Mouse (Mus musculus) liver, postnatal 0 days (tissue): Measurements from ENCODE around the gene Cyb5r2. TPM values are rescaled to one million over a fixed set of nuclear protein-coding genes. Genes with fewer than 3 reads are reported as not detected.

ENCODE experiments used
- ATAC-seq: fragments of 200-750 bp; cut with Nextera tagmentation; 2 replicates; pipeline ENCODE4 v1.8.0; 2017; ENCODE audit warnings: mild to moderate bottlenecking, moderate library complexity
- DNase-seq: peaks from one replicate; pipeline ENCODE4 v3.0.0-alpha.2; 2016
- H3K27ac ChIP-seq: fragments of 300-500 bp; sonication (generic); 2 replicates; pipeline ENCODE4 v1.5.1; 2014; ENCODE audit warnings: antibody characterized with exemption, moderate library complexity, mild to moderate bottlenecking, low read depth
- H3K27me3 ChIP-seq: fragments of 300-500 bp; sonication (generic); 2 replicates; pipeline ENCODE4 v1.6.1; 2014; ENCODE audit warnings: low read length, control low read depth, mixed read lengths; ENCODE audit not compliant: insufficient read depth
- H3K36me3 ChIP-seq: fragments of 300-500 bp; sonication (generic); replicated peaks from 2 replicates; pipeline ENCODE4 v1.6.1; 2014; ENCODE audit warnings: mild to moderate bottlenecking, control low read depth, low read length, moderate library complexity, mixed read lengths; ENCODE audit not compliant: insufficient read depth
- H3K4me1 ChIP-seq: fragments of 300-500 bp; sonication (generic); 2 replicates; pipeline ENCODE4 v1.6.1; 2014; ENCODE audit warnings: antibody characterized with exemption, mild to moderate bottlenecking, control low read depth; ENCODE audit not compliant: insufficient read depth
- H3K4me2 ChIP-seq: fragments of 300-500 bp; sonication (generic); 2 replicates; pipeline ENCODE4 v1.6.1; 2014; ENCODE audit warnings: low read depth, mild to moderate bottlenecking, low read length, moderate library complexity, mixed read lengths
- H3K4me3 ChIP-seq: fragments of 300-500 bp; sonication (generic); 2 replicates; pipeline ENCODE4 v1.5.1; 2014; ENCODE audit warnings: low read depth, low read length
- H3K9ac ChIP-seq: fragments of 300-500 bp; sonication (generic); replicated peaks from 2 replicates; pipeline ENCODE4 v1.6.1; 2014; ENCODE audit warnings: mild to moderate bottlenecking, moderate library complexity
- H3K9me3 ChIP-seq: fragments of 300-500 bp; sonication (generic); 2 replicates; pipeline ENCODE4 v1.6.1; 2016; ENCODE audit warnings: mild to moderate bottlenecking, control low read depth, low read length, mixed read lengths
- CTCF ChIP-seq: sonication (generic); IDR thresholded peaks from 2 replicates; pipeline ENCODE4 v1.5.1; 2016; ENCODE audit warnings: antibody characterized with exemption, low read depth
- EP300 ChIP-seq: IDR thresholded peaks from 2 replicates; pipeline ENCODE4 v1.6.1; 2016; ENCODE audit warnings: antibody characterized with exemption, low read depth, mild to moderate bottlenecking
- WGBS: fragments of 180-500 bp; shearing (Covaris S2); extraction: QIAGEN DNeasy Blood & Tissue Kit; methylation state at CpG from one replicate; pipeline ENCODE4 v1.1.7; 2014; ENCODE audit not compliant: insufficient replicate concordance; 5-methylcytosine and 5-hydroxymethylcytosine counted together
- polyA plus RNA-seq: library from polyadenylated mRNA; unstranded; fragments of >200 nt; fragmentation: Nextera tagmentation; extraction: Ambion mirVana; gene quantifications from 2 replicates; pipeline ENCODE4 v1.2.1, GENCODE M21; 2015

Gene Cyb5r2
- 0.11 and 0.12 TPM in 2 replicates for polyA plus RNA-seq

DNA sequence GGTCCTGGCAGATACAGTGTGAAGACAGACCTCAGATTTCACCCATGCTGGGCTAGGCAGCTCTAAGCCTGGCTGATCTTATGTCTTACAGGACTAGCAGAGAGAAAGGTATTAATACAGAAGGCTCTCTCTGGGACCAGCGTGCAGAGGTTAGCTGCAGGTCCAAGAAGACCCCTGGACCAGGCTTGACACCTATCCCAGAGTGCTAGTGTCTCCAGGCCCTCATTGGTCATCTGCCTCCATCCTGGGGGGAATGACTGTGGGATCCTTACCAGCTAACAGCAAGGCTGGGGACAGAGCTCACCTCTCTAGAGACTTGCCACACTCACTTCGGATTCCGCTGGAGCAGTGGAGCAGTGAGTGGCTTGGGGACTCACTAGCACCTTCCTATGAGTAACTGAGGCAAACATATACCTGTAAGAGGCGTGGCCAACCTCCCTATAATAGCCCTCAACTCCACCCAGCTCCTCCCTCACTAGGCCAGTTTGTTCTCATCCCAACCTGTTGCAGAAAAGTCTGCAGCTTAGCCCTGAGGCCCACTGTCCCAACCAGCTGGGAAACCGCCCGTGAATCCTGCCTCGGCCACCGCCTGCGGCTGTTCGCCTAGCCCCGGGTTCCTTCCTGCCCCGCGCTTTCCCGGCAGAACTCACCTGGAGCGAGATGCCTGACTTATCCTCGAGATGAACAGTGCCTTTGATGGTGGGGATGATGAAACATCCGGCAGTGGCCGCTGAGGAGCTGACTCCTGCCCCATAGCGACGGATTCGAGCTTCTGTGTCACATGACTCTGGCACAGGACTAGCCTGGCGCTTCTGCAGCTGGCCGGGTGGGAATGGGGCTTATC is at the start of gene Cyb5r2:
Gene Cyb5r2 (minus strand): TSS at position 725 of the 844 bp plus-strand sequence.
- ATAC-seq: peak; percentile 65
- H3K9me3 ChIP-seq: no peaks in the 10 kb centered on the region
- no peak within 1 kb of the TSS for H3K9ac ChIP-seq
- no peaks in the 10 kb centered on the region for H3K36me3 ChIP-seq
- H3K27me3 ChIP-seq: no peaks in the 10 kb centered on the region
- WGBS: 11% methylated on average over 23 of the region's 23 CpGs
- no peak within 1 kb of the TSS for H3K4me2 ChIP-seq
- no peak for TF ChIP-seq CTCF
- no peak for TF ChIP-seq EP300
- no peaks in the 10 kb centered on the region for H3K4me1 ChIP-seq
- no peak within 1 kb of the TSS for H3K4me3 ChIP-seq
- DNase-seq: no peak
- H3K27ac ChIP-seq: no peak within 1 kb of the TSS

DNA sequence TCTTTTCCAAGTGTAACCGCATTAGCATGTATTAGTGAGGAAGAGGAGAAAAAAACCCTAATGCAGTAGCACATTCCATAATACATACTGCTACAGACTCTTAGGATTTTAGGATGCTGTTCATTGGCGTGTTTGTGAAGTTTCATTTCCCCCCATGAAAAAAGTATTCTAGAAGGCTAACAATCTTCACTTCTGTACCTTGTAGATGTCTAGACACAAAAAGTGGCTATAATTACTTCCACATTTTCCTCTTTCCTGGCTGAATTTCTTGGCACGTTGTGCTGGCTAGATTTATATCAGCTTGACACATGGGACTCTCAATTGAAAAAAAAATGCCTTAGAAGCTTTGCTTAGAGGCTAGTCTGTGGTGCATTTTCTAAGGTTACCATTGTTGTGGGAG is 44.3 kb upstream of the Cyb5r2 start:
- Histone ChIP-seq H3K27me3 (no peaks in the 10 kb centered on the region), H3K27ac (no peak overlapping the region), H3K4me3 (no peak overlapping the region), H3K4me2 (no peak overlapping the region), H3K9me3 (no peaks in the 10 kb centered on the region), H3K9ac (no peak overlapping the region), H3K4me1 (no peaks in the 10 kb centered on the region), H3K36me3 (no peaks in the 10 kb centered on the region)
- TF ChIP-seq CTCF (no peak), EP300 (no peak)
- ATAC-seq: no peak
- DNase-seq: no peak
- WGBS: 62% methylated on average over 3 of the region's 3 CpGs

DNA sequence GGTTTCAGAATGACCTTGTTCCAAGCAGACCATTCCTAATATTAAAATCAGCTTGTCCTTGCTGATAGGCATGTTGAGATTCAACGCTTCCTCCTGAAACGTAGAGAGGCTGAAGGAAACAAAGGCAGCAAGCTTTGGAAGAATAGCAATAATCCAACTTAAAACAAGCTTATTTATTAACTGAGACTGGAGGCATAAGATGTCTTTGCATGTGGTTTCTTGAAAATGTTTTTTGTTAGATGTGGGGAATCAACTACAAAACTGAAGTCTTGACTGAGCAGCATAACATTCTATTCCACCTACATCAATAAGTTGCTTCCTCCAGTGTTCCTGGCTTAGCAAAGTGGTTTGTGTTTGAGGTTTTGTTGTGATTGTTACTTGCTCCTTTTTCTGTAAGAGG is 43.3 kb upstream of the Cyb5r2 start, which contains the start of gene Ovch2:
Gene Ovch2 (minus strand): TSS at position 101 of the 400 bp plus-strand sequence.
- no peak within 1 kb of the TSS for H3K9ac ChIP-seq
- no peaks in the 10 kb centered on the region for H3K4me1 ChIP-seq
- H3K4me2 ChIP-seq: no peak within 1 kb of the TSS
- H3K4me3 ChIP-seq: no peak within 1 kb of the TSS
- no peaks in the 10 kb centered on the region for H3K27me3 ChIP-seq
- H3K36me3 ChIP-seq: no peaks in the 10 kb centered on the region
- WGBS: 68% methylated on average over 2 of the region's 2 CpGs
- DNase-seq (no peak), ATAC-seq (no peak)
- H3K27ac ChIP-seq: no peak within 1 kb of the TSS
- H3K9me3 ChIP-seq: no peaks in the 10 kb centered on the region
- TF ChIP-seq EP300: no peak
- TF ChIP-seq CTCF: no peak

DNA sequence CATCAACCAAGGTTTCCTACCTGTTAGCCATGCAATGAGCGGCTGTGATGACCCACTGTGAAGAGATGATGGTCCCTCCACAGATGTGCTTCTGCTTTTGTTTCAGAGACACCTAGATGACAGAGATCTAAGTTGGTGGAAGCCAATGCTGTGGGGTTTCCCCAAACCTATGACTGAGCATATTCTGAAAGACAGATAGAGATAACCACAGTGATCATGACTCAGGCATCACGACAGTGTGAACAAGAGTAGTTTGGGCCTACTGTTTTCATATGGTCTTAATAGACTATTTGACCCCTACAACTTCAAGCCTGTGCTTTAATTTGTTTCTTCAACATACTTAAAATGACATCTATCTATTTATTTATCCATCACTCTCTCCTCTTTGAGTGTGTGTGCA is 38.7 kb upstream of the Cyb5r2 start:
- Histone ChIP-seq H3K4me2 (no peak overlapping the region), H3K4me1 (no peaks in the 10 kb centered on the region), H3K27me3 (no peaks in the 10 kb centered on the region), H3K9ac (no peak overlapping the region), H3K4me3 (no peak overlapping the region), H3K36me3 (no peaks in the 10 kb centered on the region), H3K27ac (no peak overlapping the region), H3K9me3 (no peaks in the 10 kb centered on the region)
- TF ChIP-seq EP300: no peak
- no peak for TF ChIP-seq CTCF
- ATAC-seq: no peak
- 65% methylated on average over 2 of the region's 2 CpGs for WGBS
- DNase-seq: no peak

DNA sequence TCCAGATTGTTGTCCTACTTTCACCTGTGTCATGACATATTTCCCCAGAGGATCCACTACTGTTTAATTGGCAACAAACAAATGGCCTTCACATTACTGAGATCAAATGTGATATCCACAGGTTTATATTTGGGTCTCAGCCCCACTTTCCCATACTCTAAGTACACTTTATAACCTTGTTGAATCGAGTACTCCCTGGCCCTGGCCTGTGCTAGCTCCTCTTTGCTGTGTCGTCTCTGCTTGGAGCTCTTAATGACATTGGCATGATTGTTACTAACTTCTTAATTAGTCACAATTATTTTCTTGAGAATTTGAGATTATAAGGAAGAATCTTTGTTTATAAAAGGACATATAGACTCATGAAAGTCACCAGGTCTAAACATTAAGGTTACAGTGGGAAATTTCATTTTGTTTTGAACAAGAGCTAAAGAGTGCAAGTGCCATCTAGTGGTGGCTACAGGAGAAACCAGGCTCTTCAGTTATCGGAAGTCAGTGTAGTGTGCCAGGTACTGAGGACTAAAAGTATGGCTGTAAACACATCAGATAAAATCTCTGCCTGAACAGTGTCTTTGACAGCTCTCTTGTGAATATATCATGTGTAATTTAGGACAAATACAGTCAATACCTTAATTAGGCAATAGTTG is 30.3 kb upstream of the Cyb5r2 start:
- no peak for DNase-seq
- no peaks in the 10 kb centered on the region for H3K9me3 ChIP-seq

DNA sequence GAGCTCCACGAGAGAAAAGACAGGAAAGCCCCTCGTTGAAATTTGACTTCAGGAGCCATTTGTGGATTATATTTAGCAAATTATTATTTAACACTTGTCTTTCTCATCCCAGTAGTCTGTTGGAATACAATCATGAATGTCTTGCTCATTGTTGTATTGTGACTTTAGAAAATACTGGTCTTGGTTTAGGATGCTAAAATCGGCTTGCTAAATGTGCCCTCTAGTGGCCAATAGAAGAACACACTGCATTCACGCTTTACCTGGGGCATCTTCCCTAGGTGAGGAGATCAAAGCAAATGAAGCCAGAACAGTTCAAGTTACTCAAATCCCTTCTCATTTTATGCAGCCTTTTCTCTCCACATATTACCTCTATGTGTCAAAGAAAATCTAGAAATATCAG is 21.8 kb upstream of the Cyb5r2 start:
- DNase-seq (no peak), ATAC-seq (no peak)
- TF ChIP-seq EP300 (no peak), CTCF (peak; percentile 72)
- Histone ChIP-seq H3K9ac (no peak overlapping the region), H3K36me3 (no peaks in the 10 kb centered on the region), H3K4me2 (no peak overlapping the region), H3K9me3 (no peaks in the 10 kb centered on the region), H3K27me3 (no peaks in the 10 kb centered on the region), H3K4me3 (no peak overlapping the region), H3K27ac (no peak overlapping the region), H3K4me1 (no peaks in the 10 kb centered on the region)
- 34% methylated on average over 4 of the region's 4 CpGs for WGBS

More for the DNA sequence above, 30.3 kb upstream of the Cyb5r2 start:
- TF ChIP-seq CTCF (peak; percentile 65), EP300 (no peak)
- no peak for ATAC-seq
- H3K9ac ChIP-seq: no peak overlapping the region
- H3K36me3 ChIP-seq: no peaks in the 10 kb centered on the region
- WGBS: 57% methylated on average over 3 of the region's 3 CpGs
- no peak overlapping the region for H3K4me3 ChIP-seq
- H3K27me3 ChIP-seq: no peaks in the 10 kb centered on the region
- H3K4me1 ChIP-seq: no peaks in the 10 kb centered on the region
- H3K4me2 ChIP-seq: no peak overlapping the region
- no peak overlapping the region for H3K27ac ChIP-seq
